Mouse (Mus musculus) erythroid progenitor cell, adult 5-6 weeks (primary cell): ENCODE measurements around the gene Nup205. TPM values are rescaled to one million over a fixed set of nuclear protein-coding genes. Genes with fewer than 3 reads are reported as not detected.

Source experiments
- ATAC-seq: replicated peaks from 2 replicates; pipeline ENCODE4 v1.8.0; 2016; ENCODE audit warnings: moderate number of reproducible peaks, mild to moderate bottlenecking, moderate TSS enrichment, inconsistent platforms; ENCODE audit not compliant: poor library complexity, low FRiP score, severe bottlenecking
- total RNA-seq, 2 experiments: library from RNA; stranded (forward) in 1 of 2; stranded (reverse) in 1 of 2; fragments of 150-400 nt in 1 of 2; fragments of 186-747, 209-891 nt in 1 of 2; gene quantifications; 2 replicates each; pipeline versions ENCODE4 v1.2.3 to v1.2.4; 2015 to 2017; ENCODE audit warnings: low replicate concordance in 2 of 2

The Nup205 gene
- total RNA-seq, 2 experiments from 2014 or later: 24.3 to 54.9 TPM

DNA sequence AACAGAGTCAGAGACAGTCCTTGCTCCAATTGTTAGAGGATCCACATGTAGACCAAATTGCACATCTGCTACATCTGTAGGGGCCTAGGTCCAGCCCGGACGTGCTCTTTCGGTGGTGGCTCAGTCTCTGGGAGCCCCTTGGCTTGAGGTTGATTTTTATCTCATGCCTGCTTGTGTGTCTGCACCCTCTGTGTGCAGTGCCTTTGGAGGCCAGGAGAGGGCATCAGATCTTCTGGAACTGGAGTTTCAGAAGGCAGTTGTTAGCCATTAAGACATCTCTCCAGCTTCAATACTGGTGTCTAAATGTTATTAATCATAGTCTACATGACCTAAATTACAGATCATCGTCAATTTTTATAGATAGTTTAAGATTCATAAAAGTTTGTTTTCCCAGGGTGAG is 66.0 kb downstream of the Nup205 start:
- no peak for ATAC-seq

DNA sequence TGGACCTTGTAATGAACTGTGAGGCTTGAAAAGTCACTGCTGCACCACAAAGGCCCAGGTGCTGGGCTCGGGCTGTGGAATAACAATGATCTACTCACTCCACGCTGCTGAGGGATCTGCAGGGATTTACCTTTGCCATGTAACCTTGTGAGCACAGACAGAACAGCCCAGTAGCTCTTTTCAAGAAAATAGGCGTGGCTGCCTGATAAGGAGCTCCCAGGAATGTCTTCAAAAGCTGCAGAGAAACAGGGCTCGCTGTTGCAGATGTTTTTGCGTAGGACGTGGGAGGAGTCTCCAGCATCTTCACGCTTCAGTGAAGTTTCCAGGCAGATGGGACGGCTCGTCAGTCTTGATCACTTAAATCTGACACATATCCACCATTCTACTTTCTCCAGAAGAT is 66.8 kb downstream of the Nup205 start:
- ATAC-seq: no peak

DNA sequence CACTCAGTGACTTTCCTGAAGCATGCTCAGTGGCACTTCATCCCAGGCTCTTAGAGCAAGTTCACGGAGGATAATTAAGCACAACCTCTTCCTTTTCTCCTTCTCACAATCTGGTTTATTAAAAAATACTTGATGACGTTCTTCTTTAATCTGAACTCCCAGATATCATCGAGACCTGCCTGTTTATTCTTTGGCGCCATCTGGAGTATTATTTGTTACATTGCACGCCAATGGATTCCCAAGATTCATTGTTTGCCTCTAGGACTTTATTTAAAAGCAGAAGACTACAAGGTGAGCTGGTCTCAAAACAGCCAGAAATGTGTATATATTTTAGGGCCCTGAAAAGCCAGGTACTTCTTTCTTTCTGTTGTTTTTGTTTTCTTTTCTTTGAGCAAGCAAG is 67.9 kb downstream of the Nup205 start:
- ATAC-seq: no peak

DNA sequence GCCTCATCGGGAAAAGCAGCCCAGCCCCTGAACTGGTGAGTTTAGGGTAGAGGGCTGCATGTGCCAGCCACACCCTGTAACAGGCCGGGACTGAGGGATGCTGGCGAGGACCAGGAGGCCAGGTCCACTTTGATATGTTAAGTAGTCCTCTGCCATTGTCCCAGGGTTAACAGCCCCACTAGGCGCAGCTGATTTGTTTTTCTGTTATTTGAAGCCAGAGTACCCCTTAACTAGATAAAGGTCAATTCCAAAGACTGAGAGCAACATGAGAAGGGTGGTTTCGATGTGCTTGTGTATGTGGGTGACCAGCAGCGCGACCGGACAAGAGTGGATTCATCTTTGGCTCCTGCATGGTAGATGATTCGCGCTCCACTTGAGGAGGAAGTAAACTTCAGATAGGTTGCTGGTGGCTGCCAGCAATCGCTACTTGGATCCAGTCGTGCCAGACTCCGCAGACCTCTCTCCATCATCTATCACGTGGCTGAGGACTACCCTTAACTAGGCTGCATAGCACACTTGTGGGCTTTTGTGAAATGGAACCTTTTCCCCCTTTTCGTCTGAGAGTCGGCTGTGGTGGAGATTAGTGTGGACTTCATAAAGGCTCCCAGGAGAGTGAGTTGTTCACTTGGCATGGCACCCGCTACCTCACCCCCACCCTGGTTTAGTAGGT is 74.7 kb downstream of the Nup205 start:
- ATAC-seq: no peak

DNA sequence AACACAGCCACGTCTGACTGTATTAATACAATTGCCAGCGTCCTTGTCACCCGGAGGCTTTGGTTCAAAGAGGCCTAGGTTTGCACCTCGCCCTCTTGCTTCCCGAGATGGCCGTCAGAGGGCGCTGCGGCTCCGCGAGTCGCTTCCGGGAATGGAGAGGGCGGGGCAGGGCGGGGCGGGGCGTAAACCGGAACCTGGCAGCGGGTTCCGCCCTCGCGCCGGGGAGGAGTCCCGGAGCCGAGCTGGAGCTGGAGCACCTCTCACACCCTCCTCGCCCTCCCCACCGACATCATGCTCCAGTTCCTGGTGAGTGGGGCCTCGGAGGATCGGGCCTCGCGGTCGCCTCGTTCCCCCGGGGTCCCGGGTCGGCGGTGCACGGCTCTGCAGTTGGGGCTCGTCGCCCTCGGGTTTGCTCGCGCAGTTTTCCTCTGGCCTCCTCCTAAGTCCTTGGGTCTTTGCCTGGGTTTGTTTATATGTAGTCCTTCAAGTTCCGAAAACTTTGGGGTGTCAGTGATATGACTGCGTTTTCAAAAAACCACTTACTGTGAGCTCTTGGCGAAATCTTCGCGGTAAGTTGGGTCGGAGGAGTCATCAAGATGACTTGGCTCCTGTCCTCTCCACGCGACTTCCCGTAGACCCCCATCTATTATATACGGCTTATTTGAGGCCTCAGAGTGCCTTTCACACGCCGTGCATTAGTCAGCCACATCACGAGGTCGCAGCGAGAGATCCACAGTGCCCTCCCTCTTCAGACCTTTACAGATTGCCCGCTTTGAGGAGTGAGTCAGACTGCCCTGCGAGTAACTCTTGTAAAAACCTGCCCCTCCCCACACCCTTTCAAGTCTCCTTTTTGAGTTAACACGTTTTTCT is 75.5 kb downstream of the Nup205 start:
- peak; percentile 67 for ATAC-seq

DNA sequence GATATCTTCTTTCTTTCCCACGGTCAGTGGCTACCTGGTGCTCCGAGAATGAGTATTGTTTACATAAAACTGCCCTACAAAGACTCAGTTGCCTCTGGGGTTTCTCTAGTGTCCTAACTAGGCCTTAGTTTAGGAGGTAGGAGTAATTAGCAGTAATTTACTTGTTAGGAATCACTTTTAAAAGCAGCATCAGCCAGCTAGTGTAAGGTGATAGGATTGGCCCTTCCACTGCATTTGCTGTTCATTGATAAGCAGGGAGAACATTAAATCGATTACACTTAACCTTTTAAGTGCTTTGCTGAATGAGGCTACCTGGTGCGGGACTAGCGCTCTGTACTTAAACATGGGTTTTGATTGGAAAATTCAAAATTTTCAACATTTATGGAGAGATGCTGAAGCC is 76.3 kb downstream of the Nup205 start:
- 0 out of 2 replicates have a peak, but pooled peaks have one; percentile 13 for ATAC-seq

DNA sequence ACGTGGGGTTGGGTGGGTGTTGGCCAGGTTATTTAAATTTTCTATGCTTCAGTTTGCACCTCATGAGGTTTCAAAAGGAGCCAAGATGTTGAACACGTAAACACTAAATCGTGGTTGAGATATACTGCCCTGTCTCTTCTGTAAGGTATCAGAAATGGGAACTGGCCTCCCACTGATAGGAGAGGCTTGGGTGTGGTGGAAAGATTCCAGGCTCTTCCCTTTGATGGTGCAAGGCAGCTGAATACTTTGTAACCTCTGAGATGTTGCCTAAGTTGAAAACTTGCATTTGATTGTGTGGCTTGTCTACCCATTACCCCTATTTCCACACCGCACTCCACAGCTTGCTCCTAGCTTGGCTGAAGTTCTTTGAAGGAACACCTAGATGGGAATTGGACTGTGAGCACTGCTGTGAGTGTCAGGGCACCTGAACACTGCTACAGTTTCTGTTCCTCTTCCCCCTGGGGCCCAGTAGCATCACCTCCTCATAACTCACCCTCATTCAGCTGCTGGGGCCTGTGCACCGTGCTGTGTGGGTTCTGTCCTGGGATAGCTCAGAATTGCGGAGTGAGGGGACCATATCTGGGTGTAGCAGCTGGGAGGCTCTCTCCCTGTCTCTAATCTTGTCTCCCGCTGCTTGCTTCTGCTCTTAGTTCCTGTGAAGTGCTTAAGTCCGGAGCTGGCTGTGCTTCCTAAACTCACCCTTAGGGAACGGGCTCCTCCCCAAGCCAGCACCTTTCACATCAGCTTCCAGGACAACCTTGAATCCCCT is 77.1 kb downstream of the Nup205 start:
- ATAC-seq: peak; percentile 67

DNA sequence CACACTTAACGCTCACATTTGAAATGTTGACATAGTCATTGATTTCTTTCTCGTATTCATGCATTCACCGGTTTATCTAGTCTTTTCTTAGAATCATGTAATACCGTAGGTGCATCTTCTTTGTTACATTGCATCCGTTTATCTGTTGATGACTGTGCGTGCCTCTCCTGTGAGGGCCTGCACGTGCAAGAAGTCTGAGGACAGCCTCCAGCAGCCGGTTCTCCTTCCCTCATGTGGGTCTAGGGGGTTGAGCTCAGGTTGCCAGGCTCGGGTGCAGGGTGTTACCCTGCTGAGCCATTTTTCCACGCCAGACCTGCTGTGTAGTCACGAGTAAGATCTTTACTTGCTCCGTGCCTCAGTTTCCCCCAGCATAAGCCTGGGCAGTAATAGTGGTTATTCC is 77.8 kb downstream of the Nup205 start:
- no peak for ATAC-seq

DNA sequence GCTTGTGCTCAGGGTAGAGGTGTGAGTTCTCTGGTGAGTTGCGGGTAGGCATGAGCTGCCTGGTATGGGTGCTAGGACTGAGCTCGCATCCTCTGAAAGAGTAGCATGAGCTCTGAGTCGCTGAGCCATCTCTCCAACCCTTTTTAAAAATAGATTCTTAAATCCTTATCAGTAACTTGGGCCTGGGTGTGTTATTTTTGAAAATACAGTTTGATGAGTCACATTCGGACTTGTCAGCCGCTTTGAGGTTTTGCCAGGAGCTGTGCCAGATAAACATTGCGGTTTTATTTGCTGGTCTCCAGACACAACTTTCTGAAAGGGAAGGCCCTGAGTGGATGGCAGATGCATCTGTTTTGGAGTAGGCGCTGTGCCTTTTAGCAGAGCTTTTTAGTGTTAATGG is 79.5 kb downstream of the Nup205 start:
- peak; percentile 57 for ATAC-seq

DNA sequence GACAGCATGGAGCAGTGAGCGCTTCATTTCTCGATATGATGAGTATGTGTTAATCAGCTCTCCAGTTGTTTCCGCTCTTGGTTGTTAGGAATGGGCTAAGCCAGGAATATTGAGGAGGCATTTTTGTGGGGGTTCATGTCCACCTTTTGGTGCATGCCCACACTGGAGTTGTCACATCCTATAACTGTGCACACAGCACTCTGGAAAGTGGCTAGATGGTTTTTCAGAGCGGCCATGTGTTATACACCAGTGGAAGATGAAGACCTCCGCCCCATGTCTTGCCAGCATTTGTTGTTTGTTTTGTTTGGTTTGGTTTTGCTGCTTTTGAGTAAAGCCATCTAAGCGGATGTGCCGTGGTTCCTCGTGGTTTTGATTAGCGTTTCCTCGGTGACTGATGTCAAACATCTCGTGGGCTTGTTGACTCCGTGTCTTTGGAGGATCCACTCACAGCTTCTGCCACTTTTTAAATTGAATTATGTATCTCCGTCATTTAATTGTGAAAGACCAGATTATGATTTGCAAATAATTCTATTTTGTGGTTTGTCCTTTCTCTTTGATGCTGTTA is 80.5 kb downstream of the Nup205 start:
- no peak for ATAC-seq

DNA sequence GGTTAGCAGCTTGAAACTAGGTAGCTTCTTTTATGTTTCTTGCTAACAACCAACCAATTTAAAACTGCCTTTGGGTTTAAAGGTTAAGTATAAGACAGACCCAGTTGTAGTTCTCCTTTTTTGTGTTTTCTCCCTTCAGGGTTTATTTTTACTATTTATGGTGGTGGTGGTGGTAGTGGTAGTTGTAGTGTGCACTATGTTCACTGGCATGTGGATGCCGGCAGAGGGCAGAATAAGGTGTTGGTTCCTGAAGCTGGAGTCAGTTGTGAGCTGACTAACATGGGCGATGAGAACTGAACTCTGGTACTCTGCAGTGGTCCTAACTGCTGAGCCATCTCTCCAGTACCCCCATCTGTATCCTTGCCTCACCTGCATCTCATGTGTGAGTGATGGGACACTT is 81.7 kb downstream of the Nup205 start:
- ATAC-seq: no peak

DNA sequence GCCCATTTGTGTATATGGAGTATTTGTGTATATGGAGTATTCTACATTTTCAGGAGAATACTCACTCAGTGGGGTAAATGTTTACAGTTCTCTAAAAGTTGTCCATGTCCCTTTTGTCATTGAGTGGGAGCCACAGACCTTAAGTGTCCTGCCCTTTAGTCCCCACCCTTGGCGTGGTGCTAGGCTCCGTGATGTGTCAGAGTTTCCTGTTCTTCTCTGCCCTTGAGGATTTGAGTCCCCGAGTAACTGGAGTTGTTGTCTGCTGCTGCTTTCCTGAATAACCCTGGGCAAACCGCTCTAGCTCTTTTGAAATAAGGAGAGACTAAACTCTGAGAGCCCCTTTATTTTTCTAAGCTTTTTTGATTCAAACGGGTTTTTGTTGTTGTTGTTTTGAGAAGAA is 82.3 kb downstream of the Nup205 start:
- no peak for ATAC-seq

DNA sequence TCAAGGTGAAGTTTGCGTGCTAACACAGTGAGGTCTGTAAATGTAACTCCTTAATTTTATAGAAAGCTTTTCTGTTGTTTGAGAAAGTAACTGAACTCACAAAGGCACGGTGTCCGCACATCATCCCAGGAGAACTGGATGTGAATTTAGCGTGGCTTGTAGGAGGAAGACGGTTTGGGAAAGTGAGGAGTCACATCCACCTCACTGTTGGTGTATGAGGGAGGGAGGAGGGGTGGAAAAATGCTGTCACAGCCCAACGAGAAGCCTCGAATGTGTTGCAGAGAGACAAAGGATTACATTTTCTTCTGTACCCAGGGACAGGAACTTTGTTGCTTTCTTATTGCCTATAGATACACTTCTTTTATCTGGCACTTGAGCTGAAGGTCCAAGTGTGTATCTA is 83.3 kb downstream of the Nup205 start:
- ATAC-seq: no peak

DNA sequence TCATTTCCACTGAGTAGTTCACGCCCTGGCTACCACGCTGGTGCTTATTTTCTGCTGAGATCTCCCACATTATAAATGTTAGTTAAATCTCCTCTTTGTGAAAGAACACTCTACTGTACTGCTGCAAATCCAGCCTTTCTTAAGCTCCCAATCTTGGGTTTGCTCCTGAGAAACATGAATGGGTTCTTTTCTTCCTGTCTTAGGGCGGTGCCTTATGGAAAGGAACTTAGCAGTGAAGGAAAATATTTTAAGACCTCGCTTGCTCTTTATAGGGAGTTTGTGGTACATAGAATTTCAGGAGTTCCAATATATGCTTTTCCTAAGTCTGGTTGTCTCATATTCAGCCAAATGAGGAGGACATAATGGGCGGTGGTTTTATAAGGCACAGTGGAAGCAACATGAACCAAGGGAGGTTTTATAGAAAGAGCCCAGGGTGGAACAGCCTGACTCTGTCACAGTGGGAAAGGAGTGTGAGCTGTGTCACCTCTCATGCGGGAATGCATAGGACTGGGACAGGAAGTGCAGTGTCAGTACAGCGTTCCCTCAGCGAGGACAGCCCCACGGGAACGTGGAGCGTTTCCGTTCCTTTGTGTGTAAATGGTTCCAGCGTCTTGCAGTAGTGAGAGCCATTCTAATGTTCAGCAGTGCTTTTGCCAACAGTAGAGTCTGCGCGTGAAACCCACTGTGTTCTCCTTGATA is 88.5 kb downstream of the Nup205 start:
- no peak for ATAC-seq

DNA sequence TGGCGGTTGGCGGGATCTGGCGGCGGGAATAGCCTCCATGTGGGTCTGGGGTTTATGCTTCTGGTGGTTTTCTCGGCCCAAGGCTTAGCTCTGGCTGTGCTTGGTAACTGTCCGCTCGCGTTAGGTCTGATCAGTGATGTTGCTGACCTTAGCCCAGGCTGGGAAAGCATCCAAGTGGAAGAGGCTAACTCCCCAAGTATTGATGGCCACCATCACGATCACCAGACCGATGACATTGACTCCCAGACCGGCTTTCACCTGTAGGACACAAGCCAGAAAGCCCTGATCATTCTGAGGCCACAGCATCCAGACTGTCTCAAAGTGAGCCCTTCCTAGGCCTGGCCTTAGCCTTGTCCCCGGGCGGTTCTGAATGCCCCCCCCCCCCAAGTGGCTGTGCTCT is 91.5 kb downstream of the Nup205 start:
- no peak for ATAC-seq

DNA sequence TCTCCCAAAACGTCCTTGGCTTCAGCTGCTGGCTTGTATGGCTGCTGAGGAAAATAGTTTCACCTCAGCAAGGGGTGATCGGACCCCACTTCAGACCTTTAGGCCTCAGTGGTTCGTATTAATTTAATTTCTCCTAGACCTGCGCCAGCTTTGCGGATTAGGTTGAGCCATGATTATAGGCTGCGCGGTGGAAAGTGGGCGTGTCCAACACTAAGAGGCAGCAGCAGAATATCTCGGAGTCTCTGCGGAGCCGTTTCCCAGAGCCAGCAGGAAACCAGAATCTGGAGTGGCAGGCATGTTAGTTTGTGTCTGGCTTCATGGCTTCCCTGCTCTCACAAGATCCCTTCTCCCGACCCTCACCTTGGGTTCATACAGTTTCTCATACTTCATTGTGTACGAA is 92.4 kb downstream of the Nup205 start:
- ATAC-seq: no peak

DNA sequence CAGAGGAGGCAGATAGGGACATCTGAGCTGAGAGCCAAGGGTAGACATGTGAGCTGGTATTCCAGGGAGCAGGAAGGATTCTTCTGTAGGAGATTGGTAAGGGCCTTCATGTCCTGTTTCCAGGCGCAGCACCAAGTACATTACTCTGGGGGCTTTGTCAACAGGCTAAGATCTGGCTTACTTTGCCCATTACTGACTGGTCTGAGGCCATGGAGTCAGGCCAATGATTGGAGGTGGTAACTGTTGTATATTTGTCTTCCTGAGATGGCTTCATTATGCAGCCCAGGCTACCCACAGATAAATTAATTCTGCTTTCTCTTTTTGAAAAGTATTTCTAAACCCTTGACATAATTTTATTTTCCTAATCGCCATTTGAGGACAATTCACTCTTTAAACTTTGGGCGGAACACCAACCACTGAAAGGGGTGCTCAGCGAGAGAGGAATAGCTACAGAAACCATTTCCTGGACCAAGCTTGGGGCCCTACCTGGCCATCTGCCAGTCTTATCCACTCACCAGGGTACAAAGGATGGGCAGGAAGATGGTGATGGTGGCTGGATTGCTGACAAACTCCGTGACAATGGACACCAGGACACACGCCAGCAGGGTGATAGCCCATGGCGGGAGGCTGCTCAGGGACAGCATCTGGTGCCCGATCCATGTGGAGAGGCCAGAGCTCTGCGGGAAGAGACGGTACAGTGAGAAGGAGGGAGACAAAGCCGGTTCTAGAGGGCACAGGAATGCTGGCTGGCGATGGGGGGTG is 94.1 kb downstream of the Nup205 start:
- ATAC-seq: no peak

DNA sequence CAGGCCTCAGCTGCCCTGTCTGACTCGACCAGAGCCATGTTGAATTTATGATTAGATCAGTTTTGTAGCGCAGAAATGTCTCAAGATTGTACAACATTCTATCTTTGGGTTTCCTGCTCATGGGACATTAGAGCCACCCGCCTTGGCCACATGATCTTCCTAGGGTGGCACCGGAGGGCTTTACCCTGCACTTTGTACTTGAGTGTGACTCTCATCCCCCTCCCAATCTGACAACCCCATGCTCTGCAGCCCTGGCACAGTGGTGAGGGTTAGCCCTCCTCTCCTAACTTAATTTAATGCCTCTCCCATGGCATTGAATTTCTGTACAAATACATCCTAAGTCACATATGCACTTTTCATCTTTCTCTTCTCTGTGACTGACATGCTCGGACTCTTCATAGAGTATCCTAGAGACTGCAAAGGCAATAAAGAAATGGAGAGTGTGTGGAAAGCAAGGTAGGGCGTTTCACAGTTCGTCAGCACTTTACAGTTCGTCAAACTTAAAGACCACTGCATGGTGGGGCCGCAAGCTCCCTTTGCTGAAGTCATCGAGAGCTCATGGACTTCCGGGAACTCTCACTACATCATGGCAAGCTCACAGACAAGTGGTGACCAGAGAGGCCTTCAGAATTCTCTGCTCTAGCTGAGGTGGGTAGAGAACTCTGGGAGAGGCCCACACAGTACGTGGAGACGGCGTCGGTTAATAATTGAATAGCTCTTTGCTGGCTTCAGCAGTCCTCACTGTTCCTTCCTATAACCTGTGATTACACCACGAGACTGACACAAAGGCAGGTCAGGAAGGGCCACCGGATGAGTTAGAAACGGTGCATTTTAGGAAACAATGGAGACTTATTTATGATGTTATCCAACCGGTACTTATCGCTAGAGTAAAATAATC is 94.9 kb downstream of the Nup205 start:
- ATAC-seq: no peak
